Mouse (Mus musculus) cerebellum, adult 11-12 months (tissue): ENCODE data around the gene Ccdc120.

Source experiments
- DNase-seq: peaks from one replicate; pipeline ENCODE4 v3.0.0; 2022

Ccdc120 gene

DNA sequence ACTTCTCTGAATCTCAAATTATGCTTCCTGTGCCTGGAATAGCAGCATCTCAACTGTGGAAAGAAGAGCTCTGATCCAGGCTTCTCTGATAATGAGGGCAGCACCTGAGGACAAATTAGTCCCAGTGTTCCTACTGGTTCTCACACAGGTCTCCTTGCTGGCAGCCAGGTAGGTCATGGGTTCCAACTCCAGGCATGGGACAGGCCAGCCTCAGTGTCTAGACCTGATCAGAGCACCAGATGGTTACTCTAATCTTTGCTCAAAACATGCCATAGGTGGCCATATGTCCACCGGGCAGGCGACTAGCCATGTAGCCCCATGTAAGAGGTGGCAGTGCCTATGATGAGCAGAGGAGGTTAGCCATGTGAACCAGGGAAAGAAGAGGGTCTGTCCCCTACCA, 62.4 kb downstream of the Ccdc120 start:
- DNase-seq: peak; percentile 51
